Mouse (Mus musculus) olfactory bulb, adult 2 months (tissue): ENCODE data around the gene Ada.

ENCODE experiments used
- CTCF ChIP-seq: fragments of 200-500 bp; IDR thresholded peaks from 2 replicates; pipeline ENCODE4 v1.5.1; 2012; ENCODE audit warnings: low read depth, mild to moderate bottlenecking, low read length, moderate library complexity; ENCODE audit not compliant: insufficient read depth
- POLR2A ChIP-seq: fragments of 200-500 bp; IDR thresholded peaks from 2 replicates; pipeline ENCODE4 v1.6.1; 2012; ENCODE audit warnings: mild to moderate bottlenecking, low read depth, low read length, moderate library complexity; ENCODE audit not compliant: insufficient read depth

DNA sequence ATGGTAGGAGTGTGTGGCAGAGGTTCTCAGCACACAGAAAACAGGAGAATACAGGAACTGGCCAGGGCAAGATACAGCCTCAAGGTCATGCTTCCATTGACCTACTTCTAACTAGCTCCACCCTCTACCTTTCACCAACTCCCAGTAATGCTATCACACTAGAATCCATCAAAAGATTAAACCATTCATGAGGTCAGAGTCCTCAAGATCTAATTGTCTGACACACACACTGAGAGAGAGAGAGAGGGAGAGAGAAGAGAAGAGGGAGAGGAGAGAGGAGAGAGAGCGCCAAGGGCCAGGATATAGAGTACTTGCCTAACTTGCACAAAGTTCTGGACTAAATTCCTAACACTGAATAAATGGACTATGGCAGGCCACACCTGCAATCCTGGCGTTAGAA lies 67.7 kb downstream of the Ada start:
- no peak for TF ChIP-seq CTCF
- TF ChIP-seq POLR2A = no peak
